Mouse (Mus musculus) adrenal gland (tissue): Measurements from ENCODE around the gene Olfr380.

Source experiments
- intact Hi-C: fragments of 180-260 bp; cut with DNase I; formaldehyde crosslinking; loops from one replicate; pipeline ENCODE4 v1.15.1; 2025
- long read RNA-seq, 2 experiments: library from polyadenylated mRNA; unstranded; transcript quantifications; one replicate each; pipeline ENCODE4 v2.0.0; 2020; ENCODE audit warnings: borderline replicate concordance in 1 of 2; ENCODE audit not compliant: insufficient replicate concordance in 1 of 2

Olfr380 gene
- long read RNA-seq, experiment 1: 0 reads
- long read RNA-seq, experiment 2: 0 reads

- intact Hi-C loops: no loop called here
These were observed at the start of gene Olfr380 for GRCm38 (mm10) chr11:73457408-73457807. Gene Olfr380 (minus strand): TSS chr11:73457508.

GRCm38 (mm10) chr11:73491503-73491902 lies 34.2 kb upstream of the Olfr380 start, which contains the start of gene Olfr381:
Gene Olfr381 (minus strand): TSS chr11:73491603.
- intact Hi-C loops: no loop called here

- intact Hi-C loops: no loop called here
These were observed 28.9 kb downstream of the Olfr380 start, which contains the start of gene Olfr378 for GRCm38 (mm10) chr11:73428377-73428776. Gene Olfr378 (minus strand): TSS chr11:73428477.
